Mouse (Mus musculus) NIH3T3 (cell line): ENCODE results near the gene Met.

Source experiments
- DNase-seq: peaks from one replicate; pipeline ENCODE4 v3.0.0-alpha.2; 2012; ENCODE audit warnings: low read depth

Gene Met

GRCm38 (mm10) chr6:17548786-17549185 is 85.2 kb downstream of the Met start:
- DNase-seq = no peak

DNA sequence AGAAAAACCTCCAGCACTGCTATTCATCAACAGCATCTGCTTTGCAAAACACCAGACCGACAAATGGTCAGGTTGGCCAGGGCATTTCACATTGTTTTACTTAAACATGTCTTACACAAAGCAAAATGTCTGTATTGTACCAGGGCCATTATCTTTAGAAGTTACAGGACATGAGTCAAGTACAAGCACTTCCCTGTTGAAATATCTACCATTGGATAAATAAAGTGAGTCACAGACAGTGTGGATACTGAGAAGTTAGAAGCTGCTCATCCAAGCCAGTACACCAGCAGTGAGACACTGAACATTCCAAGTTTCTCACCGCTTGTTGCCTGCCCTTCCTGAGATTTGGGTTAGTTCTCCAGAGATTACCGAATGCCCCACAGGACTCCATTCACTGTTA is 86.0 kb downstream of the Met start:
- DNase-seq = peak; percentile 66

DNA sequence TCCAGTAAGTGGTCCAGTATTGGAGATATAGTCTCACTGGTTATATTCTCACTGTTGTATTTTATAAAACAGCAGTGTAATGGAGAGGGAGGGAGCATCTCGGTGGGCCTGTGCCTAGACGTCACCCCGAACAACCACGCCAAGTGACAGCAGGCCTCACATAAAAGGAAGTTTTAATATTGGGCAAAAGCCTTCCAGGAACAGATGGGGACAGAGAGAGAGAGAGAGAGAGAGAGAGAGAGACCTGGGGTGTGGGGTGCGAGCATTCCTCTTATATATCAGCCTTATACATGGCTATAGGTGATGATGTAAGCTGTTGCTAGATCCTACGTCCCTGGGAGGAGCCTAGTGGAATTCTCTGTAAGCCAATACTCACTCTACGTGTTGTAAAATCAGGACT is 90.7 kb downstream of the Met start:
- no peak for DNase-seq

DNA sequence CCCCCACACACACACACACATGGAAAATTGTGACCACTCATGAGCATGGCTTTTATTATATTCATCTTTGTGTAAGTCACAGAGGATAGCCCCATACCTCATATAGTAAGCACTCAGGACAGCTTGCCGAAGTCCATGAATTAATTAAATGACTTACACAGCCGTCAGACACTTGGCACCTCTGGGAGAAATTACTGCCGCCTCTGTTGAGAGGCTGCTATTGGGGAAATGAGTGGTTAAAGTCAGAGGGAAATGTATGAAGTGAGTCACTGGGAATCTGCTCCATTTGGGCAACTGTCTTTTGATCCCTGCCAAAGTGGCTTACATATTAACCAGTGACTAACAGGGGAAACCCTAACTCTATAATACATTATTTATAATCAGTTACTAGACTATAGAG is 91.2 kb downstream of the Met start:
- peak; percentile 61 for DNase-seq

DNA sequence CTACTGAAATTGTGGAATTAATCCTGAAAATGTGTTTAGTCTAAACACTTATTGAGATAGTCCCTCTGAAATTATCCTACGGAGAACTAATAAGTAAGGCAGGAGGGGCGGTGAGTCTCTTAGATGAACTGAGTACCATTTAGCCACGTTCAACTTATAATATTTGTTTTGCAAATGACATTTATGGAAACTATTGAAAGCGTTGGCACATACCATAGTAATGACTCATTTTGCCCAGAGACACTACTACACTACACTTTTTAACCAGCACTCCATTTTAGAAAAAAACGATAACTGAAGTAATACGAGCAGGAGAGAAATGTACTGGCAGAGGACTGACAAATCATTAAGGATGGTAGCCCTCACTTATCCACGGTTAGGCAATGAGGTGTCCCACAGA is 92.1 kb downstream of the Met start:
- DNase-seq = no peak

DNA sequence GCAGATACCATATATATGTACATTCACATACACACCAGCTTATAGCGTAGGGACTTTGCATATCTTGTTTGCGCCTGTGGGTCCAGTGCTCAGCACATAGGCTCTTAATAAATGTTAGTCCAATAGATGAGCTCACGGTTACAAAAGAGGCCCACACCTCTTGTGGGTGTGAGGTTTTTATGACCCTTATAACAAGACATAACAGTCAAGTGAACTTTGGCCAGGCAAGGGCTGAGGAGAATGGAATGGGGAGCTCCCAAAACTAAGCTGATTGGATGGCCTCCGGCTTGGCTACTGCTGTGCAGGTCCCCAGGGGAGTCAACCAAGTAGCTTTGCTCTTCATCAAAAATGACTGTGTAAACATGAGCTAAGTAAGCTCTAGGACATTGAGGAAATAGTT is 96.1 kb downstream of the Met start:
- no peak for DNase-seq

- no peak for DNase-seq
Measured at GRCm38 (mm10) chr6:17561347-17561746, 97.7 kb downstream of the Met start.

- DNase-seq = no peak
Measured at GRCm38 (mm10) chr6:17561886-17562285, 98.3 kb downstream of the Met start.

- no peak for DNase-seq
Measured at GRCm38 (mm10) chr6:17562472-17563088, 99.0 kb downstream of the Met start.

DNA sequence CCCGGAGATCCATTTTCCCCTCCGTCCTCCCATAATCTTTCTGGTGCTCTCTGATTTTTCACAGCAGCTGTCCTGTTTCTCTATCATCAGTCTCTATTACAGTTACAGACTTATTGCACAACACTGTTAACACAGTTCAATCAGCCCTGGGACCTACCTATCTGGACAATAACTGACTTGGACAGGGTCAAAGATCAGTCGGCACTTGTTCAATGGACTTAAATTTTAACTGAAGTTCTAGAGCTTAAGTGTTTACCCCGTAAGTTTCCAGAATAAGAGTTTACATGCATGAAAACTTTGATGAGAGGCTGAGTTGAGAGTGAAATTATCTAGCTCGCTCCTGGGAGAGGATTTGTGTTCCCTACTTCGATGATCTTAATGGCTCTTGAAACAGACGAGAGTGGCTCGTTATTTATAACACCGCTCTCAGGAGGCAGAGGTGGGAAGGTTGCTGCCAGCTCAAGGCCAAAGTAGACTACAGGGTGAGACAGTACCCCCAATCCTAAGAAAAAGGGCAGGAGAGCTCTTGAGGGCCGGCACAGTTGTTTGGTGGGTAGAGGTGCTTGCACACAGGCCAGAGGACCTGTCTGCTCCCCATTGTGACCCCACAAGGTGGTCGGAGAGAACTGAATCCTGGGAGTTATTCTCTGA is 105.2 kb downstream of the Met start:
- no peak for DNase-seq

DNA sequence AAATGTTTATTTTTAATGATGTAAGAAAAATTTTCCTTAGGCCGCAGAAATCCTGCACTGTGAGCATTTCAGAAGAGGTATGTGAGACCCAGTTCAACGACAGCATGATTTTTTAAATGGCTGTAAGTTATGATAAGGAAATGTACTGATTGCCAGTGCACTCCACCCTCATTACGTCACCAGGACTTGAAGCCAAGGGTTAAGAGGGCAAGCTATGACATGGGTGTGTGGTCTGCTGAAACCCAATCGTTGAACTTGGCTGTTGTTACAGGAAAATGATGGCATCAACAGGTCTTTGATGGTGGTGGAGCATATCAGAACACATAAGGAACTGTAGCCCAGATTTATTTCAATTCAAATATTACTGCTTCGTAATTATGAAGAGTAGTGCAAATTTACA is 109.6 kb downstream of the Met start:
- peak; percentile 52 for DNase-seq

DNA sequence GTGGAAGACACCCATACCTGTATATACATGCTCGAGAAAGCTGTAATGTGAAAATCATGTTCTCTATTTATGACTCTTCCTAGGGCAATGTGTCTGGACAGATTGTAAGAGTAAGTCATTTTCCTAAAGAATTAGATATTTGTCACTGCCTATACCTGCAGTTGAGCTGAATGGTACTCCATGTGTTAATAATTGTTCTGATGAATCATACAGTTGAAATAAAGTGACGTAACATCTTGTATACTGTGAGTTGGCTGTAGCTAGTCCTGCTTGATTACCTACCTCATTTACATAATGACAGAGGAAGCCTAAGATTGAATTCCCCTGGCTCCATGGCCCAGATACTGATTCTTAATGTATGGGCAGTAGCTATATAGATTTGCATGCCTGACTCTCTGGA is 110.1 kb downstream of the Met start:
- no peak for DNase-seq

GRCm38 (mm10) chr6:17578092-17578760 is 114.6 kb downstream of the Met start:
- no peak for DNase-seq

- peak; percentile 36 for DNase-seq
Measured at GRCm38 (mm10) chr6:17580349-17580748, 116.7 kb downstream of the Met start.

DNA sequence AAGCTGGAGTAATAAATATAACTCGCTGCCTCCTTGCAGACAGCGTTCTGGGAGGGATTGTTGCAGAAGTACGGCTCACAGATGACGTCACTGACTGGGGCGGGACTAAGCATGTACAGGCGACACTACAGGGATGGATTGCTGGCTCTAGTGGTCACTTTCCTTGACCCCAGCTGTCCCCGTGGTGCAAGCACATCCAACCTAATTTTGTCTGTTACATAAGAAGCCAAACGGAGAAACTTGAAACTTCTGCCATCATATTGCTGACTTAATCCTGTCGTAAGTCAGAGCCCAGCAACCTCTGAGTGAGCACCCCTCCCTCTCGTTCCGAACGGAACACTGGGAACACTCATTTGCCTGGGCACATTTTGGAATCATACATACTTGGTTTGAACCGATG is 120.4 kb downstream of the Met start:
- peak; percentile 86 for DNase-seq

DNA sequence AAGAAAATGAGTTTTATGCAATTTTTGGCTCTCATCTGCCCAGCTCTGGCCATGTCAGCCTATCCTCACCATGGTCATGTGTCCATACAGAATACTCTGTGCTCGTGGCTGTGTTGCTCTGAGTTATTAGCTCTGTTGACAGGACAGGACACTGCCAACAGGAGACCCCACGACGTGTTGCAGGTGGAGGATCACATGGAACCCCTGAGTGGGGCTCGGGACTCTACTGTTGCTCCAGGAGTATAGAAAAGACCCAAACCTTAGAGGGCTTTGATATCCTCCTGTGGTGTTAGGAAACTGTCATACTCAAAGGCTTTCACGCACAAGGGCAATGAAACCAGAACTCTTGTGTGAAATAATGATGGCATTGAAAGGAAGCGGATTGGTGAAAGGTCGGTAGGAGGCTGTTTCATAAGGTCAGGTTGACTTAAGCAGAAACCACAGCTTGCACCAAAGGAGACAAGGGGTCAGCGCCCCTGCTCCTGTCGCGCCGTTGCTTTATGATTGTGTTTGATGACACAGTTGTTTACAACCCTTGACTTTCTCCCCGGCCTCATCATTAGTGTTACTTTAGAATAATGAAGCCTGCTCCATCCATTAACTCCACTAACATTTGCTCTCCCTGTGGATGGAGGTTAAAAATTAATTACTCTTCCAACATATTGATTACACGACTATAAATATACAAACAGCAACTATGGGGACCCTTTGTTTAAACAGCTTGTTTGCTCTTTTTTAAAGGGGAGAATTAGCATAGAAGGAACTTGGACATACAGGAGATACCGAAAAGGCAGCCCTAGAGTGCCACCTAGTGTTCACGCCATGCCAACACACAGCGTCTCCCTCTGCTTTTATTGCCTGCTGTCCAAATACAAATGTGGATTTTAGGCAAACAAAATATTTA is 125.7 kb downstream of the Met start:
- peak; percentile 92 for DNase-seq

DNA sequence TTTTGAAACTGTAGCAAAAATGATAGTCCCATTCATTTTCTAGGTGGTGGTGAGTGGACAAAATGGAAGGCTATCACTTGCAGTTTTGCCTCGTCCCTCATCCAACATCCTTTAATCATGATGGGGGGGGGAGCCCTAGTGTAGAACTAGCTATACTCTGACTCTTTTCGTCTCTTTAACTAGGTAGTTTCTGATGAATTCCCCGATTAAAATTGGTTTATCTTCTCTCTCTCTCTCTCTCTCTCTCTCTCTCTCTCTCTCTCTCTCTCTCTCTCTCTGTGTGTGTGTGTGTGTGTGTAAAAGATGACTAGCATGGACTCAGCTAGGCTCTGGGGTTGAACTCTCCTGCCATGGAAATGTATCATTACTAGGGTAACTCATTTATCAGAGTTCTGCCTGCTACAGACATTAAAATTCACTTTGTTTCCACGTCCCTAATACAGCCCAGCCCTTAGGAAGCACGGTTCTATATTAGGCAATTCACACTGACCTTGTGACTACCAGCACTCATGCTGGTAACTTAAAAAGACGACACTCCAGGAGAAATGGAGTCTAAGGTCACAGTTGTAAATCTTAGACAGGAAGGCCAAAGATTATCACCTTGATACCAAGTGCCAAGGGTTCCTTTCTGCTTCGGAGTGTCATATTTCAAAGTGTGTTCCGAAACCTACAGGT is 126.5 kb downstream of the Met start:
- DNase-seq = no peak

DNA sequence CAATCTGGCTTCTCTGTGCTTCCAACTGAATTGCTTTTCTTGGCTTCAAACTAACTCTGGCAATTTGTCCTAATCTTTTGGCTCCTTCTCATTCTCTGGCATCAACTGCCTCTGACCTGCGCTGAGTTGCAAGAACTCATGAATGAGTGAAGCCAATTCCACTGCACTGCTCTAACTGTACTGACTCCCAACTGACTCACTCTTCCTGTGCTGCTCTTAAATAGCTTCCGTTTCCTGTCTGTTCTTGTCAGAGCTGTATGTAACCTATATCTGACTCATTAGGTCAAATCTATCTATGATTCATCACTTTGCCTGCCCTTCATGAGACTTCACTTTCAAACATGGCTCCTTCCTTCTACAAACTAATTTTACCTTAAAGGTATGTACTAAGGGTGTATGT is 130.4 kb downstream of the Met start:
- peak; percentile 41 for DNase-seq

- DNase-seq = peak; percentile 60
Measured at GRCm38 (mm10) chr6:17595712-17596462, 132.3 kb downstream of the Met start.

- no peak for DNase-seq
Measured at GRCm38 (mm10) chr6:17599373-17599772, 135.8 kb downstream of the Met start.

- peak; percentile 12 for DNase-seq
Measured at GRCm38 (mm10) chr6:17601526-17601925, 137.9 kb downstream of the Met start.
